Comparison of ENCODE assay signal across 8 mouse cellular contexts in genomic region chr2:130578148-130578547, GRCm38 (mm10). TPM values are rescaled to one million over a fixed set of nuclear protein-coding genes. Genes with fewer than 3 reads are reported as not detected.
DNase-seq lines count a peak whose midpoint lies in the region; ATAC-seq and TF ChIP-seq lines count a peak whose summit lies in the region.

No protein-coding gene starts in this region.

- no peaks in the 10 kb centered on the region for H3K36me3 ChIP-seq in heart, embryonic 10.5 days
- H3K36me3 ChIP-seq in C2C12 (ENCODE audit: control insufficient read depth, insufficient read depth), result no peaks in the 10 kb centered on the region
- no peaks in the 10 kb centered on the region for H3K36me3 ChIP-seq in midbrain, postnatal 0 days (ENCODE audit: insufficient read depth, low read length)
- H3K36me3 ChIP-seq in testis, adult 2 months (ENCODE audit: control insufficient read depth, insufficient read depth, low read length), result no peaks in the 10 kb centered on the region

- H3K27me3 ChIP-seq in heart, embryonic 10.5 days (ENCODE audit: insufficient read depth, poor library complexity, severe bottlenecking), result peaks cover 98% of the 10 kb centered on the region
- peaks cover 19% of the 10 kb centered on the region for H3K27me3 ChIP-seq in C2C12 (ENCODE audit: control insufficient read depth, insufficient read depth, insufficient read length)
- peaks cover 68% of the 10 kb centered on the region for H3K27me3 ChIP-seq in midbrain, postnatal 0 days (ENCODE audit: insufficient read depth, low read length)
- H3K27me3 ChIP-seq in testis, adult 2 months (ENCODE audit: control insufficient read depth, insufficient read depth, low read length), result no peaks in the 10 kb centered on the region

- ATAC-seq in erythroblast, adult 5-6 weeks (replicated peaks; ENCODE audit: low FRiP score, poor library complexity, severe bottlenecking), result peak; percentile 44; the same call in 1 of the 2 replicates
- no peak for ATAC-seq in midbrain, postnatal 0 days (ENCODE audit: low FRiP score)

- no peak overlapping the region for H3K9ac ChIP-seq in midbrain, postnatal 0 days (replicated peaks; ENCODE audit: low read length, poor library complexity, severe bottlenecking)

- H3K79me3 ChIP-seq in C2C12 (ENCODE audit: low read depth), result no peaks in the 10 kb centered on the region

- H3K9me3 ChIP-seq in heart, embryonic 10.5 days, result no peaks in the 10 kb centered on the region
- H3K9me3 ChIP-seq in midbrain, postnatal 0 days (ENCODE audit: low read length), result no peaks in the 10 kb centered on the region

- no peak overlapping the region for H3ac ChIP-seq in C2C12 (ENCODE audit: control insufficient read depth, insufficient read length, low read depth)

- WGBS in heart, embryonic 10.5 days, result 11% methylated on average over 11 of the region's 11 CpGs
- WGBS in midbrain, postnatal 0 days, result 8% methylated on average over 11 of the region's 11 CpGs

- H3K4me3 ChIP-seq in heart, embryonic 10.5 days, result no peak overlapping the region
- H3K4me3 ChIP-seq in C2C12 (ENCODE audit: insufficient read depth, poor library complexity, severe bottlenecking), result no peak overlapping the region
- no peak overlapping the region for H3K4me3 ChIP-seq in midbrain, postnatal 0 days (ENCODE audit: low read depth, low read length)
- H3K4me3 ChIP-seq in testis, adult 2 months (ENCODE audit: control insufficient read depth, low read depth, low read length), result no peak overlapping the region

- H3K79me2 ChIP-seq in C2C12 (ENCODE audit: control insufficient read depth, insufficient read depth), result no peaks in the 10 kb centered on the region

- H3K4me1 ChIP-seq in heart, embryonic 10.5 days, result peaks cover 47% of the 10 kb centered on the region
- H3K4me1 ChIP-seq in midbrain, postnatal 0 days (ENCODE audit: insufficient read depth, low read length), result 0 out of 2 replicates have a peak, but pooled peaks cover 13% of the 10 kb centered on the region
- H3K4me1 ChIP-seq in testis, adult 2 months (ENCODE audit: control insufficient read depth, insufficient read depth, low read length), result peaks cover 10% of the 10 kb centered on the region

- peak; percentile 36 to 74 for DNase-seq in heart, adult 18-20 months
- no peak for DNase-seq in heart, embryonic 10.5 days (ENCODE audit: low spot score)
- peak; percentile 80 for DNase-seq in adrenal gland, postnatal 25 days
- peak; percentile 67 to 69 for DNase-seq in layer of hippocampus, postnatal 10 days (ENCODE audit: low spot score in 2 of 2)
- no peak for DNase-seq in midbrain, postnatal 0 days (ENCODE audit: low spot score)

- peak; percentile 84 for TF ChIP-seq CTCF in C2C12 (IDR thresholded peaks at IDR 0.05; ENCODE audit: control insufficient read depth, insufficient read depth, insufficient read length)
- TF ChIP-seq CTCF in midbrain, postnatal 0 days (IDR thresholded peaks at IDR 0.05), result peak; percentile 64
- peak; percentile 58; the same call in 1 of the 2 replicates for TF ChIP-seq CTCF in testis, adult 2 months (IDR thresholded peaks at IDR 0.05; ENCODE audit: control insufficient read depth, insufficient read depth, insufficient replicate concordance, low read depth, low read length)

- no peak overlapping the region for H3K27ac ChIP-seq in heart, embryonic 10.5 days
- no peak overlapping the region for H3K27ac ChIP-seq in midbrain, postnatal 0 days (ENCODE audit: low read depth, low read length)
- H3K27ac ChIP-seq in testis, adult 2 months (ENCODE audit: control insufficient read depth, insufficient read depth, low read depth, low read length), result no peak overlapping the region

- no peak for TF ChIP-seq POLR2A in testis, adult 2 months (IDR thresholded peaks at IDR 0.05; ENCODE audit: control insufficient read depth, low read depth, low read length)

- no peak overlapping the region for H3K4me2 ChIP-seq in midbrain, postnatal 0 days (ENCODE audit: low read depth, low read length, poor library complexity, severe bottlenecking)

TF ChIP-seq in C2C12, 6 proteins besides CTCF, POLR2A, EP300 and RAD21:
- TF ChIP-seq MAX (IDR thresholded peaks at IDR 0.05) (peak; percentile 41), USF1 (IDR thresholded peaks at IDR 0.05; ENCODE audit: low read depth) (no peak)

RNA-seq across cellular contexts. Expression of gene Oxt, which starts 2.2 kb away (rescaled TPM):
- total RNA-seq in heart, adult 18-20 months (2021), result not detected
- polyA plus RNA-seq in heart, embryonic 10.5 days (2016; fragmentation: Nextera tagmentation; extraction: Ambion mirVana), result not detected in 2 replicates
- not detected for polyA plus RNA-seq in C2C12 (2012; fragmentation: generic; extraction: Trizol)
- total RNA-seq in adrenal gland, postnatal 25 days (2021), result not detected in 2 replicates
- total RNA-seq in erythroblast, adult 5-6 weeks (2015; ENCODE audit: low replicate concordance), result not detected in 2 replicates
- not detected in 2 replicates for total RNA-seq in erythroblast, adult 5-6 weeks (2017; ENCODE audit: low replicate concordance)
- not detected for total RNA-seq in layer of hippocampus, postnatal 10 days (2021)
- 0.94 and 2.5 TPM in 2 replicates for total RNA-seq in midbrain, postnatal 0 days (2014; rRNA removed)
- polyA plus RNA-seq in midbrain, postnatal 0 days (2015; fragmentation: Nextera tagmentation; extraction: Ambion mirVana), result 5.0 and 24.0 TPM in 2 replicates
- polyA plus RNA-seq in testis, adult 2 months (2012; rRNA removed), result not detected in 2 replicates

RNA-seq across cellular contexts. Expression of gene Avp, which starts 4.2 kb away (rescaled TPM):
- 10 to 100 TPM; 15.5 to 25.6 TPM for total RNA-seq in heart, adult 18-20 months (2021)
- polyA plus RNA-seq in heart, embryonic 10.5 days (2016; fragmentation: Nextera tagmentation; extraction: Ambion mirVana), result 0.33 and 1.2 TPM in 2 replicates
- not detected for polyA plus RNA-seq in C2C12 (2012; fragmentation: generic; extraction: Trizol)
- not detected in 2 replicates for total RNA-seq in adrenal gland, postnatal 25 days (2021)
- total RNA-seq in erythroblast, adult 5-6 weeks (2015; ENCODE audit: low replicate concordance), result not detected in 2 replicates
- not detected in 2 replicates for total RNA-seq in erythroblast, adult 5-6 weeks (2017; ENCODE audit: low replicate concordance)
- total RNA-seq in layer of hippocampus, postnatal 10 days (2021), result not detected
- 10.7 and 12.2 TPM in 2 replicates for total RNA-seq in midbrain, postnatal 0 days (2014; rRNA removed)
- polyA plus RNA-seq in midbrain, postnatal 0 days (2015; fragmentation: Nextera tagmentation; extraction: Ambion mirVana), result 145 and 317 TPM in 2 replicates
- polyA plus RNA-seq in testis, adult 2 months (2012; rRNA removed), result not detected in 2 replicates

RNA-seq across cellular contexts. Expression of gene Mrps26, which starts 14.6 kb away (rescaled TPM):
- total RNA-seq in heart, adult 18-20 months (2021), result 10 to 100 TPM; 68.5 to 72.4 TPM
- 91.5 and 105 TPM in 2 replicates for polyA plus RNA-seq in heart, embryonic 10.5 days (2016; fragmentation: Nextera tagmentation; extraction: Ambion mirVana)
- 102 TPM for polyA plus RNA-seq in C2C12 (2012; fragmentation: generic; extraction: Trizol)
- 61.9 and 64.5 TPM in 2 replicates for total RNA-seq in adrenal gland, postnatal 25 days (2021)
- 15.0 TPM in 2 replicates for total RNA-seq in erythroblast, adult 5-6 weeks (2015; ENCODE audit: low replicate concordance)
- total RNA-seq in erythroblast, adult 5-6 weeks (2017; ENCODE audit: low replicate concordance), result 6.6 and 13.7 TPM in 2 replicates
- total RNA-seq in layer of hippocampus, postnatal 10 days (2021), result 10 to 100 TPM; 73.6 to 81.5 TPM
- total RNA-seq in midbrain, postnatal 0 days (2014; rRNA removed), result 54.7 and 60.5 TPM in 2 replicates
- 128 and 131 TPM in 2 replicates for polyA plus RNA-seq in midbrain, postnatal 0 days (2015; fragmentation: Nextera tagmentation; extraction: Ambion mirVana)
- 22.4 and 30.2 TPM in 2 replicates for polyA plus RNA-seq in testis, adult 2 months (2012; rRNA removed)

RNA-seq across cellular contexts. Expression of gene Fastkd5, which starts 51.7 kb away (rescaled TPM):
- total RNA-seq in heart, adult 18-20 months (2021), result 1 to 10 TPM; 7.7 to 7.9 TPM
- 18.9 and 19.6 TPM in 2 replicates for polyA plus RNA-seq in heart, embryonic 10.5 days (2016; fragmentation: Nextera tagmentation; extraction: Ambion mirVana)
- polyA plus RNA-seq in C2C12 (2012; fragmentation: generic; extraction: Trizol), result 6.9 TPM
- total RNA-seq in adrenal gland, postnatal 25 days (2021), result 8.9 and 14.0 TPM in 2 replicates
- total RNA-seq in erythroblast, adult 5-6 weeks (2015; ENCODE audit: low replicate concordance), result 0.84 and 2.9 TPM in 2 replicates
- 7.1 and 9.1 TPM in 2 replicates for total RNA-seq in erythroblast, adult 5-6 weeks (2017; ENCODE audit: low replicate concordance)
- total RNA-seq in layer of hippocampus, postnatal 10 days (2021), result 1 to 10 TPM; 8.1 to 8.7 TPM
- 7.9 and 8.4 TPM in 2 replicates for total RNA-seq in midbrain, postnatal 0 days (2014; rRNA removed)
- polyA plus RNA-seq in midbrain, postnatal 0 days (2015; fragmentation: Nextera tagmentation; extraction: Ambion mirVana), result 5.9 and 7.4 TPM in 2 replicates
- polyA plus RNA-seq in testis, adult 2 months (2012; rRNA removed), result 1.2 and 1.6 TPM in 2 replicates

RNA-seq across cellular contexts. Expression of gene Ubox5, which starts 51.7 kb away (rescaled TPM):
- 1 to 10 TPM; 4.1 to 4.6 TPM for total RNA-seq in heart, adult 18-20 months (2021)
- 10.8 and 14.2 TPM in 2 replicates for polyA plus RNA-seq in heart, embryonic 10.5 days (2016; fragmentation: Nextera tagmentation; extraction: Ambion mirVana)
- 5.2 TPM for polyA plus RNA-seq in C2C12 (2012; fragmentation: generic; extraction: Trizol)
- total RNA-seq in adrenal gland, postnatal 25 days (2021), result 7.5 and 7.9 TPM in 2 replicates
- 1.7 and 3.8 TPM in 2 replicates for total RNA-seq in erythroblast, adult 5-6 weeks (2015; ENCODE audit: low replicate concordance)
- total RNA-seq in erythroblast, adult 5-6 weeks (2017; ENCODE audit: low replicate concordance), result 0.68 and 0.98 TPM in 2 replicates
- total RNA-seq in layer of hippocampus, postnatal 10 days (2021), result 1 to 10 TPM; 7.4 to 8.2 TPM
- 6.0 and 6.8 TPM in 2 replicates for total RNA-seq in midbrain, postnatal 0 days (2014; rRNA removed)
- polyA plus RNA-seq in midbrain, postnatal 0 days (2015; fragmentation: Nextera tagmentation; extraction: Ambion mirVana), result 5.1 and 5.5 TPM in 2 replicates
- polyA plus RNA-seq in testis, adult 2 months (2012; rRNA removed), result 7.7 and 8.0 TPM in 2 replicates

Comparison
In these comparisons a context has a peak if more than half of its experiments do, and no peak if none do; other contexts are left out.
1. DNase-seq: peak in heart, adult 18-20 months (2 of 2), adrenal gland, postnatal 25 days (single experiment) and layer of hippocampus, postnatal 10 days (2 of 2); none in heart, embryonic 10.5 days (single experiment) and midbrain, postnatal 0 days (single experiment).
2. Peak in every context shown above with its lines, with median percentiles within 50 percentile points of each other: CTCF ChIP-seq.